Mouse (Mus musculus): ENCODE measurements around the gene Gpr160.

DNA sequence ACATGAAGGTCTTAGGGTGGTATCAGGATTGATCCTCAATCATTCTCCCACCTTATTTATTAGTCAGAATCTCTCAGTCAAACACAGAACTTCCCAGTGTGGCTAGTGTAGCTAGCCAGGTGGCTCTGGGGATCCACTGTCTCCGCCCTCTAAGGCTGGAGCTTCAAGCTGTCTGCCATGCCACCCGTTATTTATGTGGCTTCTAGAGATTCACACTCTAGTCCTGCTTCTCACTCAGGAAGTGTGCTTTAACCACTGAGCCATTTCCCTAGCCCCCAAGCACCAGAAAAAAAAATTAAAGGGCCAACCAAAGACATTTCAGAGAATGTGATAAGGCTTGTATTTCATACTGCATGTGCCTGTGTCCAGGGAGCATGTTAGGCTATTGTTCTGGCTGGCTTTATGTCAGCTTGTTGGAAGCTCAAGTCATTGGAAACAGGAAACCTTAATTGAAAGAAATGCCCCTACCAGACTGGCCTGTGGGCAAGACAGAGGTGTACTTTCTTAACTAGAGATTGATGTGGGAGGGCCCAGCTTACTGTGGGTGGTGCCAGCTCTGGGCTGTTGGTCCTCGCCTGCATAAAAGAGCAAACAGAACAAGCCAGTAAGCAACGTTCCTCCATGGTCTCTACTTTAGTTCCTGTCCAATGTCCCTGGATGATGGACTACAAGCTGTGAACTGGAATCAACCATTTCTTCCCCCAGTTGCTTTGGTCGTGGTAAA is 8.1 kb downstream of the Gpr160 start:
- TF ChIP-seq CTCF (IDR thresholded peaks at IDR 0.05; ENCODE audit: extremely low read depth, insufficient read depth, low read length), result no peak
- no peak for TF ChIP-seq POLR2A (IDR thresholded peaks at IDR 0.05; ENCODE audit: extremely low read depth, insufficient read depth, low read length)

All from cortical plate, adult 2 months (tissue).